Mouse (Mus musculus) intestine, embryonic 15.5 days (tissue): ENCODE measurements around the gene Tmem54. TPM values are rescaled to one million over a fixed set of nuclear protein-coding genes. Genes with fewer than 3 reads are reported as not detected.

ENCODE experiments used
- ATAC-seq: fragments of 200-750 bp; cut with Nextera tagmentation; 2 replicates; pipeline ENCODE4 v1.8.0; 2017; ENCODE audit warnings: moderate TSS enrichment, moderate library complexity
- H3K27ac ChIP-seq: fragments of 300-500 bp; sonication (generic); 2 replicates; pipeline ENCODE4 v1.5.1; 2015; ENCODE audit warnings: mild to moderate bottlenecking, inconsistent platforms
- H3K27me3 ChIP-seq: fragments of 300-500 bp; sonication (generic); replicated peaks from 2 replicates; pipeline ENCODE4 v1.6.1; 2015; ENCODE audit warnings: inconsistent platforms
- H3K36me3 ChIP-seq: fragments of 300-500 bp; sonication (generic); 2 replicates; pipeline ENCODE4 v1.6.1; 2015; ENCODE audit warnings: inconsistent platforms
- H3K4me1 ChIP-seq: fragments of 300-500 bp; sonication (generic); replicated peaks from 2 replicates; pipeline ENCODE4 v1.6.1; 2015; ENCODE audit warnings: inconsistent platforms
- H3K4me2 ChIP-seq: fragments of 300-500 bp; sonication (generic); replicated peaks from 2 replicates; pipeline ENCODE4 v1.6.1; 2015; ENCODE audit warnings: mild to moderate bottlenecking, inconsistent platforms
- H3K4me3 ChIP-seq: fragments of 300-500 bp; sonication (generic); replicated peaks from 2 replicates; pipeline ENCODE4 v1.5.1; 2015; ENCODE audit warnings: inconsistent platforms
- H3K9ac ChIP-seq: fragments of 300-500 bp; sonication (generic); 2 replicates; pipeline ENCODE4 v1.6.1; 2015; ENCODE audit warnings: inconsistent platforms
- H3K9me3 ChIP-seq: fragments of 300-500 bp; sonication (generic); 2 replicates; pipeline ENCODE4 v1.6.1; 2016; ENCODE audit warnings: inconsistent platforms
- WGBS: fragments of 180-500 bp; shearing (Covaris S2); methylation state at CpG from one replicate; pipeline ENCODE4 v1.1.7; 2015; 5-methylcytosine and 5-hydroxymethylcytosine counted together
- polyA plus RNA-seq: library from polyadenylated mRNA; unstranded; fragments of >200 nt; fragmentation: Nextera tagmentation; extraction: Ambion mirVana; gene quantifications from 2 replicates; pipeline ENCODE4 v1.2.1, GENCODE M21; 2015

Gene Tmem54
- polyA plus RNA-seq, 1 experiment from 2014 or later: 90.0 TPM

DNA sequence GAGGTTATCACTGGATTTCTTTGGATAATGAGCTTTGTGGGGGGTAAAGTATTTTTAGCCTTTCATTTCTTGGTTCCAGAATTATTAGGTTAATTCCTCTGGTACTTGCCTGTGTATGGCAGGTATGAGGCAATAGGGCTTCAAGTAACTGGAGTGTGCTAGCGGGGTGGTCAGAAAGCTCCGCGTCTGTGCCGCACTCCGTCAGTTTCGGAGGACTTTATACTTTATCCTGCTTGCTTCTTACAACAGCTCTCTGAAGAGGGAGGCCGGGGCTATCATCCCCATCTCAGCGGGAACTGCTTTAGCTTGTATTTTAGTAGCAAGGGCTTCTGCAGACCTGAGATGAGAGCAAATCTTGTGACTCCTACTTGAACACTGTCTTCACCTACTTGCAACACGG lies 26.2 kb upstream of the Tmem54 start:
- Histone ChIP-seq H3K4me2 (no peak overlapping the region), H3K27me3 (no peaks in the 10 kb centered on the region), H3K27ac (no peak overlapping the region), H3K9me3 (no peaks in the 10 kb centered on the region), H3K36me3 (peaks cover 31% of the 10 kb centered on the region), H3K4me1 (no peaks in the 10 kb centered on the region), H3K4me3 (no peak overlapping the region), H3K9ac (no peak overlapping the region)
- 97% methylated on average over 9 of the region's 9 CpGs for WGBS
- ATAC-seq: no peak

DNA sequence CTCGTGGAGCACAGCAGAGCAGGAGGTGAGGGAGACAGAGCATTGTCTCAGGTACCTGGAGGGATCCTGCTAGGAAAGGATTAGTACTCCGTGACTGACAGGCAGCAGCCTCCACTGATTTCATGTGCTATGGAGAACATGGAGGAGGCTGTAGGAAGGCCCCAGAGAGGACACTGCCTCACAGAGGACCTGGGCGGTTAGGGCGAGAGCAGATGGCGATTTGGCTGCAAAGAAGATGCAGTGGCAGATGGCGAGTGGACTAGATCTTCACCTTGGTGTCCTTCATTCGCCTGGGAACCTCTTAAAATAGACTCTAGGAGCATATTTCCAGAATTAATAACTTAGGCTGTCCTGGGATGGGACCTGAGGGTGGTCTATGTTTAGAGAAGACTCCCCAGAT lies 24.3 kb upstream of the Tmem54 start:
- 83% methylated on average over 7 of the region's 7 CpGs for WGBS
- Histone ChIP-seq H3K27ac (no peak overlapping the region), H3K27me3 (no peaks in the 10 kb centered on the region), H3K9me3 (no peaks in the 10 kb centered on the region), H3K4me2 (no peak overlapping the region), H3K36me3 (peaks cover 26% of the 10 kb centered on the region), H3K4me1 (no peaks in the 10 kb centered on the region), H3K4me3 (no peak overlapping the region), H3K9ac (no peak overlapping the region)
- no peak for ATAC-seq

DNA sequence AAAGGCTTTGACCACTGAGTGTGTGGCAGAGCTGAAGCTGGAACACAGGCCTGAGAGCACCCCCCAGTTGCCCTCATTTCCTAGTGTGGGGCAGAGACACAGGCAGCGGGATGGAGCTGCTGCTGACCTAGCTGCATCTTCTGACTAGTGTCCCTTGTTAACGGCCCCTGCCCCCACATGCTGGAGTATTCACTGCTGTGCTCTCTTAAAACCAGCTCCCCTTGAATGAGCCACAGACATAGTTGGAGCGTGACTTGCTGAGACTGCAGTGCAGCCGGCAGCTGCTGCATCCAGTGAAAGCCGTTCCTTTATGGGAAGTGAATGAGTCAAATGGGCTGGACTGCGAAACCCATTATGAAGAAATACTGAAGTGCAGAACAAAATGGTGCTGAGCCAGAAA lies 23.8 kb upstream of the Tmem54 start:
- WGBS: 80% methylated on average over 6 of the region's 6 CpGs
- no peak overlapping the region for H3K9ac ChIP-seq
- H3K27ac ChIP-seq: no peak overlapping the region
- H3K4me2 ChIP-seq: no peak overlapping the region
- ATAC-seq: no peak
- no peaks in the 10 kb centered on the region for H3K4me1 ChIP-seq
- H3K4me3 ChIP-seq: no peak overlapping the region
- no peaks in the 10 kb centered on the region for H3K9me3 ChIP-seq
- H3K36me3 ChIP-seq: peaks cover 25% of the 10 kb centered on the region
- no peaks in the 10 kb centered on the region for H3K27me3 ChIP-seq

DNA sequence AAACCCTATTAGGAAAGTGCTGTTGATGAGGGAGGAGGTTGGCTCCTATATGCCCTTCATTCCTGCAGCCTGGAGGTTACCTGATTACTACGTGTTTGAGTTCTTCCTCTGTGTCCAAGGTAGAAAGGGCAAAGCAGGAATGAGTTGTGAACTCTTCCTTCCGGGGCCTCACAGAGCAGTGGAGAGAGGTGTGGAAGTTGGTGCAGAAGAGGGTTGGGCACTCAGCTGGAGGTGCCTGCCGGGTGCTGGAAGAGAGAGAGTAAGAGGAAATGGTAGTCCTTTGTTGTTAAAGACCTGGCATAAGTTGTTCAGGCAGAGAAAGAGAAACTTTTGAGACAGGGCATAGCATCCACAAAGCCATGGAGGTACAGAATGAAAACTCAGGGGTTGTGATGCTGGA lies 23.4 kb upstream of the Tmem54 start:
- Histone ChIP-seq H3K4me1 (no peaks in the 10 kb centered on the region), H3K4me2 (no peak overlapping the region), H3K27ac (no peak overlapping the region), H3K9ac (no peak overlapping the region), H3K9me3 (no peaks in the 10 kb centered on the region), H3K4me3 (no peak overlapping the region), H3K27me3 (no peaks in the 10 kb centered on the region), H3K36me3 (peaks cover 25% of the 10 kb centered on the region)
- 81% methylated on average over 3 of the region's 3 CpGs for WGBS
- no peak for ATAC-seq

DNA sequence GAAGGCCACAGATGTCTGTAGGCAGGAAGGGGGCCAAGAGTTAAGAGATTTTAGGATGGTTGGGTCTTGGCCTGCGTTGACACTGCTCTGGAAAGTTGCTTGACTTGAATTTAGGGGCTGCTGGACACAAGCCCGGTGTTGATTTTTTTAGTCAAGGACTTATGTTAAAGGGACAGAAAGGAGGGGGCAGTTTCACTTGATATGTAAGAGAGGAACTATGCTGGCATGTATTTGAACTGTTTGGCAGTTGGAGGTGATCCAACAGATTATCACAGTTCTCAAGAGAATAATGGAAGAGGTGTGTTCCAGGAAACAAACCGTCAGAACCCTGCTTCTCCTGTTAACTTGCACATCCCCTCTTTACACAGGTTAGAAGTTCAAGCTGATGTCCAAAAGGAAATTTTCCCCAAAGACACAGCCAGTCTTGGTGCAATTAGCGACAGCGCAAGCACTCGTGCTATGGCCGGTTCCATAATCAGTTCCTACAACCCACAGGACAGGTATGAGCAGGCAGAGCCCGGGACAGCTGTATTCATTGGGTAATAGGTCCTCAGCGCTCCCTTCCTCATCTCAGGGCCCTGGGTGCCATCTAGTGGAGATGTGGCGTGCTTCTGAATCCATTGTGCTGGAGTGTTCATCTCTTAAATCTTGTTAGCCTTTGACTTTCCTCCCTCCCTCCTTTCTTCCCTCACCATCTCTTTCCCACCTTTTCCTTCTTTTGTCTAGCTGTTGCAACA lies 22.8 kb upstream of the Tmem54 start:
- no peaks in the 10 kb centered on the region for H3K27me3 ChIP-seq
- H3K27ac ChIP-seq: no peak overlapping the region
- peak; percentile 79 for ATAC-seq
- no peak overlapping the region for H3K9ac ChIP-seq
- H3K4me2 ChIP-seq: no peak overlapping the region
- 45% methylated on average over 10 of the region's 10 CpGs for WGBS
- H3K36me3 ChIP-seq: peaks cover 25% of the 10 kb centered on the region
- H3K9me3 ChIP-seq: no peaks in the 10 kb centered on the region
- no peak overlapping the region for H3K4me3 ChIP-seq
- H3K4me1 ChIP-seq: no peaks in the 10 kb centered on the region

DNA sequence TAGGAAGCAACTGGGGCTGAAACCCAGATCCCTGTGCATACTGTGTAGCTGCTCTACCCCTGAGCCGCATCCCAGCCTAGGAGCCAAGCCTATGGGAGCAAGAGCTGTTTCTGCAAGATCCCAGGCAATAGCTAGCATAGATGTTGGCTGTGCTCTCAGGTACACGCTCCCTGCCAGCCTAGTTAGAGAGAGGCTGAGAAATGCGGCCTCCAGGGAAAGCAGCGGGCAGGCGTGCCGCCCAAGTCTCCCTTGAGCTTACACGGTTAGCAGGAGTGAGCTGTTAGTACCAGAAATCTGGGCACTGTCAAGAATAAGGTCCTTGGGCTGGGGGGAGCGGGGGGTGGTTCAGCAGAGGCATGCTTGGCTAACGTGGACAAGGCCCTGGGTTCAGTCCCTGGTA lies 20.5 kb upstream of the Tmem54 start:
- H3K36me3 ChIP-seq: 0 out of 2 replicates have a peak, but pooled peaks cover 10% of the 10 kb centered on the region
- H3K9me3 ChIP-seq: no peaks in the 10 kb centered on the region
- H3K27ac ChIP-seq: no peak overlapping the region
- H3K27me3 ChIP-seq: no peaks in the 10 kb centered on the region
- ATAC-seq: no peak
- no peak overlapping the region for H3K4me2 ChIP-seq
- no peak overlapping the region for H3K9ac ChIP-seq
- no peaks in the 10 kb centered on the region for H3K4me1 ChIP-seq
- no peak overlapping the region for H3K4me3 ChIP-seq
- WGBS: 94% methylated on average over 9 of the region's 9 CpGs

DNA sequence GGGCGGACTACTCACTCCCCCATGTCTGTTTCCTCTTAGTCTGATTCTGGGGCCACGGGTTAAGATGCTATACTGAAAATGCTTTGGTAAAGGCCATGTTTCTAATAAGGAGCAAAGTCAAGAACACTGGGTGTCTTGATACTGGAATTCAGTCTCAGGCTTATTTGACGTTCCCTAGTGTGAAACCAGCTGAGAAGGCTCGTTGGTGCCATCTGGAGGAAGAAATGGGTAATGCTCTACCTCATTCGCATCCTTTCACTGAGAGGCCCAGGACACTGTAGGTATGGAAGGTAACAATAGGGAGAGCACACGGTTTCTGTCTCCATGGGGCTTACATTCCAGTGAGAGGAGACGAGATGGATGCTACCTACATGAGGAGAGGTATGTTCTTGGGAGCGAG lies 19.3 kb upstream of the Tmem54 start:
- peak; percentile 42; the same call in 1 of the 2 replicates for ATAC-seq
- WGBS: 30% methylated on average over 8 of the region's 8 CpGs
- no peak overlapping the region for H3K4me2 ChIP-seq
- no peaks in the 10 kb centered on the region for H3K9me3 ChIP-seq
- no peak overlapping the region for H3K9ac ChIP-seq
- H3K36me3 ChIP-seq: 0 out of 2 replicates have a peak, but pooled peaks cover 3% of the 10 kb centered on the region
- H3K4me3 ChIP-seq: no peak overlapping the region
- no peak overlapping the region for H3K27ac ChIP-seq
- H3K4me1 ChIP-seq: no peaks in the 10 kb centered on the region
- no peaks in the 10 kb centered on the region for H3K27me3 ChIP-seq

DNA sequence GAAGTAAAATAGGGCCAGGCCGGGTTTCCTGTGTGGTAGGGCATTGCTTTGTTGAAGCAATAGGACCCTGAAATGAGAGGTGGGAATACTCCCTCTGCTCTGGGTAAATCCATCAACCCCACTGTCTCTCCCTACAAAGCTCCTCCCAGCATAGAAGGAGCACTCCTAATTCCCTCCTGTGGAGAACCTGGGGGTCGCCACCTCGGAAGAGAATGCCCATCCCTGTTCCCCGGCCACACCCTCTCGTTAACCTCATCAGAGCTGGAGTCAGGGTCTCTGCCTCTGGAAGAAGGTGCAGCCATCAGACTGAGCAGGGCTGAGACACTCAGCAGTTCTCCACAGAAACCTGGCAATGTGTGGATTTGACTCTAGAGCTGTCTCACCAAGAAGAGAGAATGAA lies 17.5 kb upstream of the Tmem54 start:
- Histone ChIP-seq H3K9ac (no peak overlapping the region), H3K4me2 (no peak overlapping the region), H3K4me3 (no peak overlapping the region), H3K27ac (no peak overlapping the region), H3K36me3 (no peaks in the 10 kb centered on the region), H3K27me3 (no peaks in the 10 kb centered on the region), H3K9me3 (no peaks in the 10 kb centered on the region), H3K4me1 (no peaks in the 10 kb centered on the region)
- WGBS: 48% methylated on average over 5 of the region's 5 CpGs
- ATAC-seq: no peak

DNA sequence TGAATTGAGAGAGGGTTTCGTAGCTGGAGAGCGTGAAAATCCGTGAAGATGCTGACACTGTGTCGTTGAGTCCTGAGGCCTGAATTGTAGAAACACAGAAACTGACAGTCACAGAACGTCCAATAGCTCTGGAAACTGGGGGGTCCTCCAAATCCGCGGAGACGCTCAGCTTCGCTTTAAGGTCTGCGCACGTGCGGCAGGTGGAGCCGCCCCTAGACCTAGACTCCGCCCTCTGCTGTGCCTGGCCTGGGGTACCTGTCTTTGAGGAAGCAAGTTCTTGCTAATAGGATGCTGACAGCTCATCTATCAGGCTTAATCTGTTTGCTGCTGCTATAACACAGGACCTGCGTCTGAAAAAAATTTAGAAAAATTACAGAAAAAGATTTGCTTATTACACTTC lies 10.1 kb upstream of the Tmem54 start:
- WGBS: 22% methylated on average over 15 of the region's 15 CpGs
- H3K9ac ChIP-seq: no peak overlapping the region
- no peaks in the 10 kb centered on the region for H3K36me3 ChIP-seq
- H3K27me3 ChIP-seq: no peaks in the 10 kb centered on the region; the same call in 1 of the 2 replicates
- H3K27ac ChIP-seq: no peak overlapping the region
- H3K9me3 ChIP-seq: no peaks in the 10 kb centered on the region
- no peaks in the 10 kb centered on the region for H3K4me1 ChIP-seq
- H3K4me2 ChIP-seq: 0 out of 2 replicates have a peak overlapping the region, but pooled peaks have one; percentile 3
- no peak for ATAC-seq
- H3K4me3 ChIP-seq: no peak overlapping the region

DNA sequence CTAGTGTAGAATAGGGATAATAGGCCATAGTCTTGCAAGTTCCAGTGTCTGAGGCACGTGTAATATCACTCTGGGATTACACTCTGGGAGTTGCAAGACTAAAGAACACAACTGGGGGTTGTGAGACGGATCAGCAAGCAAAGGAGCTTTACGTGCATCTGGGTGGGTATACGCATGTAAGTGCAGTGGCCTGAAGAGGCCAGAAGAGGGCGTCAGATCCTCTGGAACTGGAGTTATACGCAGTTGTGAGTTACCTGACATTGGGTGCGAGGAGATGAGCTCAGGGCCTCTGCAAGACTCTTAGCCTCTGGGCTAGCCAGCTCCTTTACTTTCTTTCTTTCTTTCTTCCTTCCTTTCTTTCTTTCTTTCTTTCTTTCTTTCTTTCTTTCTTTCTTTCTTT lies 8.3 kb upstream of the Tmem54 start:
- H3K9ac ChIP-seq: no peak overlapping the region
- no peak for ATAC-seq
- H3K4me1 ChIP-seq: no peaks in the 10 kb centered on the region
- 78% methylated on average over 7 of the region's 7 CpGs for WGBS
- no peaks in the 10 kb centered on the region for H3K36me3 ChIP-seq
- H3K27ac ChIP-seq: no peak overlapping the region
- H3K4me3 ChIP-seq: no peak overlapping the region
- no peaks in the 10 kb centered on the region; the same call in 1 of the 2 replicates for H3K27me3 ChIP-seq
- H3K9me3 ChIP-seq: no peaks in the 10 kb centered on the region
- H3K4me2 ChIP-seq: no peak overlapping the region

DNA sequence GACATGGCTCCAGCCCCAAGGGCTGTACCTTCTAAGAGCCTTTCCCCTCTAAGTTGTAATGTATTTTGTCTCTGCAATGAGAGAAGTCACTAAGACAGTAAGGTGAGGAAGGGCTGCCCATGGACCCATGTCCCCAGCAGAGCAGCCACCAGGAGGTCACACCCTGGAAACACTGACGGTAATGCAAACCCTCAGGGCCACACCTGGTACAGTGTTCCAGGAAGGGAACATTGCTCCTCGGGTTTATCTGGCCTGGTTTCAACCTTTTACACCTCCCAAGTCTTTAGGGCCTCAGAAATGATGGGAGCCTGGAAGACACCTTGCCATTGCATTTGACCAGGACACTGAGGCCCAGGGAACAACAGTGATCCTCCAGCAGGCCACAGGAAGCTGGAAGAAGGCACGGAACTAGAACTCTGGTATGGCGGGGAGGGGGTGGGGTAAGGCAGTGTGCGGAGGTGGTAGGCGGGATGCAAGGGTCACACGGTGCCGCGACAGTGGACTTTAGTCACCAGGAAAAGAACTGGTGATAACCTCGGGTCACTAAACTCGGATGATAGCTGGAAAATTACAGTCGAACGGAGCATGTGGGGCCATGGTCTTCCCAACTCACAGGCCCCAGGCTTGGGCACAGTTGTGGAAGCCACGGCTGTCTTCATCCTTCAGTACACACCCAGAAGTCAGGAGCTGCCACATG lies 3.1 kb upstream of the Tmem54 start:
- Histone ChIP-seq H3K4me2 (peak overlapping the region; percentile 11; the same call in 1 of the 2 replicates), H3K9ac (no peak overlapping the region), H3K27me3 (peaks cover 19% of the 10 kb centered on the region), H3K27ac (peak overlapping the region; percentile 74), H3K36me3 (no peaks in the 10 kb centered on the region), H3K4me1 (peaks cover 16% of the 10 kb centered on the region), H3K9me3 (no peaks in the 10 kb centered on the region), H3K4me3 (no peak overlapping the region)
- 56% methylated on average over 14 of the region's 14 CpGs for WGBS
- peak; percentile 82 for ATAC-seq

DNA sequence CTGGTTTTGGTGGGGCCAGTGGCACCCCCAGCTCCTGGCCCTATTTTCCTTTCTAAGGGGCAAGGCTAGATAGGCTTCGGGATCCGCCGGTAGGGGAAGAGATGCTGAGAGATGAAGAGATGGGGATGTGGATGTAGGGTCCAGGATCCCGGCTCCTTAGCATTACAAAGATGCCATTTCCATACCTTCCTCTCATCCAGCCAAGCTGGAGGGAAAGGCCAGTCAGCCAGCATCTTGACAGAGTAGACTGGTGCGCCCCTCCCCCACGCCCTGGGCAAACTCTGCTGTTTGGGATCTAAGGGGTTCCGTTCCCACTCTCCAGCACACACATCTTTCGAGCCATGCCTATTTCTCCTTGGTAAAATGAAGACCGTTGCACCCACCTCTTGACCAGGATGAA lies 725 bp downstream of the Tmem54 start:
- Histone ChIP-seq H3K4me2 (peak overlapping the region; percentile 63), H3K4me3 (peak overlapping the region; percentile 40), H3K4me1 (peaks cover 27% of the 10 kb centered on the region), H3K9ac (peak overlapping the region; percentile 39; the same call in 1 of the 2 replicates), H3K36me3 (no peaks in the 10 kb centered on the region), H3K27me3 (peaks cover 19% of the 10 kb centered on the region), H3K27ac (peak overlapping the region; percentile 69; the same call in 1 of the 2 replicates), H3K9me3 (no peaks in the 10 kb centered on the region)
- no peak for ATAC-seq
- WGBS: 31% methylated on average over 9 of the region's 9 CpGs
